Mouse (Mus musculus) liver, embryonic 14.5 days (tissue): Measurements from ENCODE around the gene Golga7b. TPM values are rescaled to one million over a fixed set of nuclear protein-coding genes. Genes with fewer than 3 reads are reported as not detected.

Experiments used
- ATAC-seq: fragments of 200-750 bp; cut with Nextera tagmentation; 2 replicates; pipeline ENCODE4 v1.8.0; 2017; ENCODE audit warnings: moderate number of reproducible peaks, mild to moderate bottlenecking, moderate library complexity; ENCODE audit not compliant: insufficient read depth
- DNase-seq, 3 experiments: peaks; one replicate each; pipeline ENCODE4 v3.0.0-alpha.2; 2012 to 2013; ENCODE audit warnings: low read depth in 3 of 3, low spot score in 3 of 3
- H3K27ac ChIP-seq: fragments of 300-500 bp; sonication (generic); 2 replicates; pipeline ENCODE4 v1.5.1; 2014; ENCODE audit warnings: moderate library complexity, mild to moderate bottlenecking, control low read depth, inconsistent platforms
- H3K27me3 ChIP-seq: fragments of 300-500 bp; sonication (generic); 2 replicates; pipeline ENCODE4 v1.6.1; 2014; ENCODE audit warnings: mild to moderate bottlenecking, low read length, moderate library complexity; ENCODE audit not compliant: control insufficient read depth, insufficient read depth
- H3K36me3 ChIP-seq: fragments of 300-500 bp; sonication (generic); replicated peaks from 2 replicates; pipeline ENCODE4 v1.6.1; 2014; ENCODE audit warnings: low read depth; ENCODE audit not compliant: control insufficient read depth, insufficient read depth
- H3K4me1 ChIP-seq, 2 experiments: fragments of 200-500 bp in 1 of 2; fragments of 300-500 bp in 1 of 2; sonication (generic) in 1 of 2; replicated peaks; 2 replicates each; pipeline ENCODE4 v1.6.1; 2012 to 2014; ENCODE audit warnings: antibody characterized with exemption in 1 of 2, inconsistent platforms in 1 of 2, low read length in 1 of 2; ENCODE audit not compliant: control insufficient read depth in 2 of 2, insufficient read depth in 2 of 2
- H3K4me2 ChIP-seq: fragments of 300-500 bp; sonication (generic); 2 replicates; pipeline ENCODE4 v1.6.1; 2014; ENCODE audit warnings: low read depth, mild to moderate bottlenecking, control low read depth, moderate library complexity
- H3K4me3 ChIP-seq, 2 experiments: fragments of 200-500 bp in 1 of 2; fragments of 300-500 bp in 1 of 2; sonication (generic) in 1 of 2; 2 replicates each; pipeline ENCODE4 v1.5.1; 2012 to 2014; ENCODE audit warnings: low read depth in 2 of 2, low read length in 2 of 2, mild to moderate bottlenecking in 2 of 2, control low read depth in 1 of 2, inconsistent platforms in 1 of 2, moderate library complexity in 1 of 2; ENCODE audit not compliant: insufficient read depth in 1 of 2
- H3K9ac ChIP-seq: fragments of 300-500 bp; sonication (generic); replicated peaks from 2 replicates; pipeline ENCODE4 v1.6.1; 2014; ENCODE audit warnings: mild to moderate bottlenecking, control low read depth, moderate library complexity
- H3K9me3 ChIP-seq: fragments of 300-500 bp; sonication (generic); 2 replicates; pipeline ENCODE4 v1.6.1; 2016; ENCODE audit warnings: low read length, mixed read lengths; ENCODE audit not compliant: control insufficient read depth
- CTCF ChIP-seq: IDR thresholded peaks from 2 replicates; pipeline ENCODE4 v1.5.1; 2016; ENCODE audit warnings: antibody characterized with exemption, low read depth, control low read depth
- EP300 ChIP-seq: IDR thresholded peaks from 2 replicates; pipeline ENCODE4 v1.6.1; 2016; ENCODE audit warnings: antibody characterized with exemption, low read depth
- WGBS: fragments of 180-500 bp; shearing (Covaris S2); extraction: QIAGEN DNeasy Blood & Tissue Kit; methylation state at CpG from one replicate; pipeline ENCODE4 v1.1.7; 2014; ENCODE audit not compliant: insufficient replicate concordance; 5-methylcytosine and 5-hydroxymethylcytosine counted together
- polyA plus RNA-seq, 2 experiments: library from polyadenylated mRNA; depleted of rRNA in 1 of 2; stranded (reverse) in 1 of 2; unstranded in 1 of 2; fragments of >200 nt; fragmentation: Nextera tagmentation in 1 of 2; extraction: Ambion mirVana in 1 of 2; gene quantifications; 2 replicates each; pipeline versions ENCODE4 v1.2.1 to v1.2.3; 2012 to 2014

Golga7b gene
- polyA plus RNA-seq, 2 experiments = not detected

DNA sequence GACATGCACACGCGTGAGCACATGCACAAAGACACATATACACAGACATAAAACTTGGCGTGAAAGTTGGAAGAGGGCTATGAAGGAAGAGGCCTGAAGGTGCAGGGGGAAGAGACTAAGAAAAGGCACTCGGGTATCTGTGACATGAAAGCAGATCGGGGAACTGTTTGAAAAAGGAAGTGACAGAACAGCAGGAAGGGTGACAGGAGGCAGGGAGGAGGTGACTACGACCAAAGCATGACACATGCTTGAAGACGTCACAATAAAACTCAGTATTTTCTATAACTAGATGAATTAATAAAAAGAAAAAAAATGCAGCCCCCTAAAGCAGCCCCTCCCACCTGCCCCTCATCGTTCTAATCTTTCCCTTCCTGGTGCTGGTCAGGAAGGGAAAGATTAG, 58.4 kb downstream of the Golga7b start:
- H3K27ac ChIP-seq = no peak overlapping the region
- no peak overlapping the region for H3K4me2 ChIP-seq
- H3K9ac ChIP-seq = no peak overlapping the region
- DNase-seq (no peak), ATAC-seq (no peak)
- 23% methylated on average over 8 of the region's 8 CpGs for WGBS
- H3K36me3 ChIP-seq = no peaks in the 10 kb centered on the region
- no peaks in the 10 kb centered on the region; a peak in 1 of 4 replicates for H3K4me1 ChIP-seq
- no peaks in the 10 kb centered on the region for H3K27me3 ChIP-seq
- H3K4me3 ChIP-seq = no peak overlapping the region
- no peaks in the 10 kb centered on the region for H3K9me3 ChIP-seq
- TF ChIP-seq EP300 = no peak
- no peak for TF ChIP-seq CTCF

- no peak overlapping the region for H3K9ac ChIP-seq
- WGBS = 19% methylated on average over 7 of the region's 7 CpGs
- ATAC-seq (no peak), DNase-seq (no peak)
- H3K9me3 ChIP-seq = no peaks in the 10 kb centered on the region
- TF ChIP-seq EP300 = no peak
- TF ChIP-seq CTCF = no peak
- no peaks in the 10 kb centered on the region for H3K27me3 ChIP-seq
- H3K4me3 ChIP-seq = no peak overlapping the region
- no peaks in the 10 kb centered on the region; a peak in 1 of 4 replicates for H3K4me1 ChIP-seq
- no peak overlapping the region for H3K27ac ChIP-seq
- no peak overlapping the region for H3K4me2 ChIP-seq
- no peaks in the 10 kb centered on the region for H3K36me3 ChIP-seq
These were observed 58.8 kb downstream of the Golga7b start for GRCm38 (mm10) chr19:42306202-42306601.

- no peak overlapping the region for H3K4me2 ChIP-seq
These were observed 59.6 kb downstream of the Golga7b start for GRCm38 (mm10) chr19:42307019-42307418.

DNA sequence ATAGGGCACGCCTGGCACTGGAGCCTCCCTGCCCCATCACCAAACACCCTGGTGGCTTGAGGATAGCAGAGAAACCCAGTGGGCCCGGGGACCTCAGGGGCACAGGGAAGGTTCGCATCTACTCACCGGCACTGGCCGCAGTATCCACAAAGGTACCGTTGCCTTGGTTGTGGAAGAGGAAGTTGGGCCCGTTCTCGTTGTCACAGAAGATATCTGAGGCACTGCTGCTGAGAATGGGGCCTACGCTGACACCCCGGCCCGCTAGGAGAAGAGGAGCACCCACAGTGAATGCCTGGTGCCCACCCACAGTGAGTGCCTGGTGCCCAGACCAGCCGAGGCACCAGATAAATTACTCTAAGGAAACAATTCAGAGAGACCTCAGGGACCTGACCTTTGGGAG, 61.6 kb downstream of the Golga7b start:
- Histone ChIP-seq H3K27me3 (no peaks in the 10 kb centered on the region), H3K36me3 (no peaks in the 10 kb centered on the region), H3K4me1 (no peaks in the 10 kb centered on the region; a peak in 1 of 4 replicates), H3K9ac (no peak overlapping the region), H3K4me3 (no peak overlapping the region), H3K27ac (no peak overlapping the region), H3K9me3 (no peaks in the 10 kb centered on the region), H3K4me2 (no peak overlapping the region)
- ATAC-seq (no peak), DNase-seq (no peak)
- TF ChIP-seq EP300 (no peak), CTCF (no peak)
- WGBS = 32% methylated on average over 12 of the region's 12 CpGs

More at GRCm38 (mm10) chr19:42307019-42307418, 59.6 kb downstream of the Golga7b start:
- no peaks in the 10 kb centered on the region for H3K36me3 ChIP-seq
- no peaks in the 10 kb centered on the region for H3K9me3 ChIP-seq
- ATAC-seq (no peak), DNase-seq (no peak)
- no peaks in the 10 kb centered on the region for H3K27me3 ChIP-seq
- no peak overlapping the region for H3K9ac ChIP-seq
- no peak overlapping the region for H3K27ac ChIP-seq
- H3K4me1 ChIP-seq = no peaks in the 10 kb centered on the region; a peak in 1 of 4 replicates
- H3K4me3 ChIP-seq = no peak overlapping the region
- 8% methylated on average over 8 of the region's 8 CpGs for WGBS
- TF ChIP-seq CTCF = no peak
- no peak for TF ChIP-seq EP300

- Histone ChIP-seq H3K4me3 (no peak overlapping the region), H3K27ac (no peak overlapping the region), H3K4me2 (no peak overlapping the region), H3K36me3 (no peaks in the 10 kb centered on the region), H3K9ac (no peak overlapping the region), H3K27me3 (no peaks in the 10 kb centered on the region), H3K4me1 (no peaks in the 10 kb centered on the region; a peak in 1 of 4 replicates), H3K9me3 (no peaks in the 10 kb centered on the region)
- DNase-seq (no peak), ATAC-seq (no peak)
- WGBS = 6% methylated on average over 2 of the region's 2 CpGs
- no peak for TF ChIP-seq EP300
- no peak for TF ChIP-seq CTCF
These were observed 64.0 kb downstream of the Golga7b start for GRCm38 (mm10) chr19:42311332-42311731.
